Mouse (Mus musculus): ENCODE results near the gene Paox.
"Not testable (repeated sequence)": the region's sequence is repeated elsewhere in the genome, so short reads cannot be mapped to it uniquely, and the experiment has no call there.

The Paox gene

GRCm38 (mm10) chr7:140121338-140121910 lies 5.8 kb downstream of the Paox start:
- no peak for DNase-seq

GRCm38 (mm10) chr7:140122765-140123164 lies 7.2 kb downstream of the Paox start:
- no peak for DNase-seq

GRCm38 (mm10) chr7:140124382-140124781 lies 8.8 kb downstream of the Paox start:
- DNase-seq: no peak

GRCm38 (mm10) chr7:140125278-140126021 lies 9.9 kb downstream of the Paox start:
- DNase-seq: peak; percentile 98

GRCm38 (mm10) chr7:140126022-140126350 lies 10.4 kb downstream of the Paox start:
- DNase-seq: no peak

GRCm38 (mm10) chr7:140126934-140127333 lies 11.3 kb downstream of the Paox start:
- no peak for DNase-seq

- DNase-seq: no peak
Observed at GRCm38 (mm10) chr7:140127911-140128310, 12.3 kb downstream of the Paox start.

- DNase-seq: not testable (repeated sequence)
Observed at GRCm38 (mm10) chr7:140132184-140132583, 16.6 kb downstream of the Paox start.

GRCm38 (mm10) chr7:140134033-140134432 lies 18.4 kb downstream of the Paox start:
- not testable (repeated sequence) for DNase-seq

GRCm38 (mm10) chr7:140135106-140135770 lies 19.6 kb downstream of the Paox start:
- no peak for DNase-seq

- peak; percentile 96 for DNase-seq
Observed at GRCm38 (mm10) chr7:140137135-140138020, 21.8 kb downstream of the Paox start, which contains the start of gene Mtg1. Gene Mtg1, plus strand, starts transcription at chr7:140137564.

GRCm38 (mm10) chr7:140138021-140138310 lies 22.4 kb downstream of the Paox start:
- DNase-seq: no peak

GRCm38 (mm10) chr7:140141350-140141749 lies 25.8 kb downstream of the Paox start:
- peak; percentile 85 for DNase-seq

GRCm38 (mm10) chr7:140144550-140144949 lies 29.0 kb downstream of the Paox start:
- no peak for DNase-seq

- peak; percentile 39 for DNase-seq
Observed at GRCm38 (mm10) chr7:140153383-140153782, 37.8 kb downstream of the Paox start.

- DNase-seq: no peak
Observed at GRCm38 (mm10) chr7:140153829-140154217, 38.2 kb downstream of the Paox start.

- no peak for DNase-seq
Observed at GRCm38 (mm10) chr7:140154218-140154927, 38.8 kb downstream of the Paox start, which contains the start of gene Sprn. Gene Sprn, minus strand, starts transcription at chr7:140154877.

GRCm38 (mm10) chr7:140160363-140160762 lies 44.8 kb downstream of the Paox start:
- DNase-seq: no peak

- DNase-seq: no peak
Observed at GRCm38 (mm10) chr7:140164664-140165063, 49.1 kb downstream of the Paox start, which contains the start of gene Olfr522. Gene Olfr522, minus strand, starts transcription at chr7:140164764.

GRCm38 (mm10) chr7:140167950-140168349 lies 52.4 kb downstream of the Paox start:
- DNase-seq: no peak

- no peak for DNase-seq
Observed at GRCm38 (mm10) chr7:140169386-140169785, 53.8 kb downstream of the Paox start.

- no peak for DNase-seq
Observed at GRCm38 (mm10) chr7:140170863-140171262, 55.3 kb downstream of the Paox start.

Measured in lung, postnatal 10 days (tissue).